8 mouse cellular contexts compared by ENCODE assay signal in genomic region chr2:32621517-32621859, GRCm38 (mm10). TPM values are rescaled to one million over a fixed set of nuclear protein-coding genes. Genes with fewer than 3 reads are reported as not detected.
DNase-seq lines count a peak whose midpoint lies in the region; ATAC-seq and TF ChIP-seq lines count a peak whose summit lies in the region.

TSS of gene Ak1 (plus strand) at chr2:32621758.

- WGBS in kidney, adult 2 months = 35% methylated on average over 7 of the region's 7 CpGs
- 26% methylated on average over 7 of the region's 7 CpGs for WGBS in intestine, embryonic 14.5 days
- WGBS in midbrain, embryonic 15.5 days = 39% methylated on average over 7 of the region's 7 CpGs

- no peak for DNase-seq in kidney, adult 2 months
- no peak for DNase-seq in kidney, adult 18-20 months
- DNase-seq in adrenal gland, adult 8-10 months = no peak
- DNase-seq in gastrocnemius, postnatal 10 days = no peak
- peak; percentile 77 for DNase-seq in intestine, embryonic 14.5 days (ENCODE audit: low spot score)
- no peak for DNase-seq in right cerebral cortex, postnatal 25 days

- H3K4me3 ChIP-seq in kidney, adult 2 months (ENCODE audit: insufficient read depth, low read depth, low read length) = no peak within 1 kb of the TSS
- no peak within 1 kb of the TSS for H3K4me3 ChIP-seq in intestine, embryonic 14.5 days (ENCODE audit: low read depth, low read length)
- no peak within 1 kb of the TSS for H3K4me3 ChIP-seq in midbrain, embryonic 15.5 days

- H3K36me3 ChIP-seq in kidney, adult 2 months (ENCODE audit: control insufficient read depth, insufficient read depth, low read length) = no peaks in the 10 kb centered on the region
- peaks cover 19% of the 10 kb centered on the region for H3K36me3 ChIP-seq in intestine, embryonic 14.5 days (ENCODE audit: control insufficient read depth, insufficient read depth, low read length)
- H3K36me3 ChIP-seq in midbrain, embryonic 15.5 days (replicated peaks) = no peaks in the 10 kb centered on the region

- no peak for TF ChIP-seq CTCF in kidney, adult 2 months (conservative IDR thresholded peaks at IDR 0.05; ENCODE audit: insufficient read depth, insufficient read length, low read depth, low read length)

- peak; percentile 3; the same call in 1 of the 2 replicates for ATAC-seq in intestine, embryonic 14.5 days (replicated peaks; ENCODE audit: low FRiP score, low TSS enrichment, low read depth)
- no peak for ATAC-seq in midbrain, embryonic 15.5 days (replicated peaks)
- ATAC-seq in megakaryocyte progenitor cell, adult 5-6 weeks (replicated peaks; ENCODE audit: poor library complexity) = no peak; the same call in 1 of the 2 replicates

- 0 out of 2 replicates have a peak, but pooled peaks cover 6% of the 10 kb centered on the region for H3K4me1 ChIP-seq in kidney, adult 2 months (ENCODE audit: control insufficient read depth, insufficient read depth, low read length)
- peaks cover 51% of the 10 kb centered on the region for H3K4me1 ChIP-seq in intestine, embryonic 14.5 days (replicated peaks; ENCODE audit: control insufficient read depth, insufficient read depth, low read length)
- H3K4me1 ChIP-seq in midbrain, embryonic 15.5 days = peaks cover 36% of the 10 kb centered on the region

- 0 out of 2 replicates have a peak, but pooled peaks cover 3% of the 10 kb centered on the region for H3K9me3 ChIP-seq in intestine, embryonic 14.5 days (ENCODE audit: control insufficient read depth, low read length)
- no peaks in the 10 kb centered on the region for H3K9me3 ChIP-seq in midbrain, embryonic 15.5 days

- no peaks in the 10 kb centered on the region for H3K27me3 ChIP-seq in kidney, adult 2 months (replicated peaks; ENCODE audit: control insufficient read depth, insufficient read depth, low read length)
- H3K27me3 ChIP-seq in intestine, embryonic 14.5 days (replicated peaks; ENCODE audit: control insufficient read depth, insufficient read depth, low read length) = no peaks in the 10 kb centered on the region
- no peaks in the 10 kb centered on the region for H3K27me3 ChIP-seq in midbrain, embryonic 15.5 days (replicated peaks)

- peak within 1 kb of the TSS; percentile 33 for H3K4me2 ChIP-seq in intestine, embryonic 14.5 days (ENCODE audit: low read length)
- no peak within 1 kb of the TSS for H3K4me2 ChIP-seq in midbrain, embryonic 15.5 days

- 0 out of 2 replicates have a peak within 1 kb of the TSS, but pooled peaks have one; percentile 23 for H3K9ac ChIP-seq in intestine, embryonic 14.5 days (ENCODE audit: low read length)
- H3K9ac ChIP-seq in midbrain, embryonic 15.5 days = no peak within 1 kb of the TSS

- TF ChIP-seq POLR2A in kidney, adult 2 months (IDR thresholded peaks at IDR 0.05; ENCODE audit: low read depth, low read length) = no peak

- peak within 1 kb of the TSS; percentile 65 for H3K27ac ChIP-seq in kidney, adult 2 months (ENCODE audit: insufficient read depth, low read depth, low read length)
- H3K27ac ChIP-seq in intestine, embryonic 14.5 days (ENCODE audit: low read depth) = peak within 1 kb of the TSS; percentile 94
- peak within 1 kb of the TSS; percentile 21; the same call in 1 of the 2 replicates for H3K27ac ChIP-seq in midbrain, embryonic 15.5 days

RNA-seq across cellular contexts. Expression of gene Ak1, which starts in this region (rescaled TPM):
- 31.6 and 47.4 TPM in 2 replicates for polyA plus RNA-seq in kidney, adult 2 months (2012; rRNA removed)
- 10 to 100 TPM; 24.1 to 57.3 (median 40.1) TPM for total RNA-seq in adrenal gland, adult 8-10 months (2022)
- total RNA-seq in gastrocnemius, postnatal 10 days (2021) = 1,000 to 10,000 TPM; 1,275 to 1,593 TPM
- 22.8 and 24.6 TPM in 2 replicates for polyA plus RNA-seq in intestine, embryonic 14.5 days (2014; fragmentation: Nextera tagmentation; extraction: Ambion mirVana)
- polyA plus RNA-seq in midbrain, embryonic 15.5 days (2015; fragmentation: Nextera tagmentation; extraction: Ambion mirVana) = 97.6 and 101 TPM in 2 replicates
- 0.12 and 1.8 TPM in 2 replicates for total RNA-seq in megakaryocyte progenitor cell, adult 5-6 weeks (2015)
- 0.12 and 0.14 TPM in 2 replicates for total RNA-seq in megakaryocyte progenitor cell, adult 5-6 weeks (2017)

Comparison
In these comparisons a context has a peak if more than half of its experiments do, and no peak if none do; other contexts are left out.
1. RNA of gene Ak1 (total RNA-seq): 1,275 to 1,593 TPM in gastrocnemius, postnatal 10 days; 24.1 to 57.3 TPM in adrenal gland, adult 8-10 months and 0.12 to 1.8 TPM in megakaryocyte progenitor cell, adult 5-6 weeks; every median in the first group is over 10 times any median in the second.
2. H3K27ac ChIP-seq: peak in every context shown above with its lines; median percentile 94 in intestine, embryonic 14.5 days; 65 in kidney, adult 2 months; 21 in midbrain, embryonic 15.5 days.